In genomic region chrX:66524891-66525290, GRCm38 (mm10) we compare ENCODE assay signal across 32 mouse cellular contexts.
"Had no signal": no experiment of that assay in that cellular context is flagged by ENCODE, and none has a peak within 500 bp of the region (broad histone marks: within the 10 kb centered on the region; RNA-seq: fewer than 3 reads in every experiment).

No protein-coding gene starts in this region.

- H3K4me3 ChIP-seq: heart, embryonic 12.5 days; heart, embryonic 13.5 days; heart, embryonic 15.5 days; hindbrain, embryonic 10.5 days; hindbrain, embryonic 12.5 days; hindbrain, embryonic 13.5 days; hindbrain, embryonic 15.5 days; intestine, embryonic 15.5 days; kidney, embryonic 15.5 days; layer of hippocampus, adult 2 months; left cerebral cortex, adult 2 months had no signal

- H3K9ac ChIP-seq: heart, embryonic 12.5 days; heart, embryonic 13.5 days; heart, embryonic 15.5 days; hindbrain, embryonic 12.5 days; hindbrain, embryonic 13.5 days; hindbrain, embryonic 14.5 days; hindbrain, embryonic 15.5 days; intestine, embryonic 15.5 days; kidney, embryonic 15.5 days had no signal

- H3K4me1 ChIP-seq: heart, embryonic 12.5 days; heart, embryonic 13.5 days; heart, embryonic 15.5 days; hindbrain, embryonic 10.5 days; hindbrain, embryonic 12.5 days; hindbrain, embryonic 13.5 days; hindbrain, embryonic 15.5 days; intestine, embryonic 15.5 days; kidney, embryonic 15.5 days had no signal

- ATAC-seq: hindbrain, embryonic 16.5 days; hindbrain, postnatal 0 days; inflammation-experienced regulatory T-cells, adult 6 months; intestine, embryonic 15.5 days; intestine, embryonic 16.5 days; intestine, postnatal 0 days had no signal

- DNase-seq: heart, postnatal 10 days; heart, postnatal 14 days; heart, postnatal 36 days; heart, postnatal 4 days; kidney, adult 11 months; kidney, adult 18-20 months; kidney, postnatal 10 days; kidney, postnatal 14 days; kidney, postnatal 25 days; kidney, postnatal 36 days; kidney, postnatal 4 days; layer of hippocampus, adult 9-11 months; layer of hippocampus, postnatal 36 days had no signal

- H3K27ac ChIP-seq: heart, embryonic 13.5 days; heart, embryonic 15.5 days; hindbrain, embryonic 10.5 days; hindbrain, embryonic 12.5 days; hindbrain, embryonic 13.5 days; hindbrain, embryonic 14.5 days; hindbrain, embryonic 15.5 days; hindbrain, postnatal 0 days; intestine, embryonic 15.5 days; kidney, embryonic 15.5 days; kidney, postnatal 0 days; layer of hippocampus, adult 2 months; left cerebral cortex, adult 2 months had no signal

- H3K4me2 ChIP-seq: heart, embryonic 11.5 days; heart, embryonic 12.5 days; heart, embryonic 13.5 days; heart, embryonic 15.5 days; hindbrain, embryonic 12.5 days; hindbrain, embryonic 13.5 days; hindbrain, embryonic 14.5 days; hindbrain, embryonic 15.5 days; intestine, embryonic 15.5 days; kidney, embryonic 15.5 days had no signal

- H3K9me3 ChIP-seq: heart, embryonic 12.5 days; heart, embryonic 13.5 days; heart, embryonic 15.5 days; hindbrain, embryonic 10.5 days; hindbrain, embryonic 12.5 days; hindbrain, embryonic 13.5 days; hindbrain, embryonic 15.5 days; intestine, embryonic 15.5 days; kidney, embryonic 15.5 days had no signal

- H3K27me3 ChIP-seq: heart, embryonic 12.5 days; heart, embryonic 13.5 days; heart, embryonic 15.5 days; hindbrain, embryonic 12.5 days; hindbrain, embryonic 13.5 days; hindbrain, embryonic 15.5 days; intestine, embryonic 15.5 days; kidney, embryonic 15.5 days had no signal

- H3K36me3 ChIP-seq: heart, embryonic 12.5 days; heart, embryonic 13.5 days; heart, embryonic 15.5 days; hindbrain, embryonic 10.5 days; hindbrain, embryonic 12.5 days; hindbrain, embryonic 13.5 days; hindbrain, embryonic 15.5 days; intestine, embryonic 15.5 days; kidney, embryonic 15.5 days had no signal
